Mouse (Mus musculus) stomach, postnatal 0 days (tissue): ENCODE results near the gene Gemin5.

Experiments
- CTCF ChIP-seq: IDR thresholded peaks from 2 replicates; pipeline ENCODE4 v1.5.1; 2016; ENCODE audit warnings: antibody characterized with exemption, low read depth, mild to moderate bottlenecking, moderate library complexity
- EP300 ChIP-seq: optimal IDR thresholded peaks from 2 replicates; pipeline ENCODE3; 2016; ENCODE audit warnings: antibody characterized with exemption

- TF ChIP-seq CTCF (no peak), EP300 (no peak)
Measured at GRCm38 (mm10) chr11:58139466-58139865, 28.9 kb downstream of the Gemin5 start.
